Mouse (Mus musculus) right cerebral cortex, postnatal 14 days (tissue): ENCODE measurements around the gene Gucy1a1.
A peak's percentile ranks its signal among the peaks of the same experiment; 100 is the strongest.
"Not testable (repeated sequence)": the region's sequence is repeated elsewhere in the genome, so short reads cannot be mapped to it uniquely, and the experiment has no call there.

Source experiments
- DNase-seq: peaks from one replicate; pipeline ENCODE4 v3.0.0; 2022

Gene Gucy1a1

DNA sequence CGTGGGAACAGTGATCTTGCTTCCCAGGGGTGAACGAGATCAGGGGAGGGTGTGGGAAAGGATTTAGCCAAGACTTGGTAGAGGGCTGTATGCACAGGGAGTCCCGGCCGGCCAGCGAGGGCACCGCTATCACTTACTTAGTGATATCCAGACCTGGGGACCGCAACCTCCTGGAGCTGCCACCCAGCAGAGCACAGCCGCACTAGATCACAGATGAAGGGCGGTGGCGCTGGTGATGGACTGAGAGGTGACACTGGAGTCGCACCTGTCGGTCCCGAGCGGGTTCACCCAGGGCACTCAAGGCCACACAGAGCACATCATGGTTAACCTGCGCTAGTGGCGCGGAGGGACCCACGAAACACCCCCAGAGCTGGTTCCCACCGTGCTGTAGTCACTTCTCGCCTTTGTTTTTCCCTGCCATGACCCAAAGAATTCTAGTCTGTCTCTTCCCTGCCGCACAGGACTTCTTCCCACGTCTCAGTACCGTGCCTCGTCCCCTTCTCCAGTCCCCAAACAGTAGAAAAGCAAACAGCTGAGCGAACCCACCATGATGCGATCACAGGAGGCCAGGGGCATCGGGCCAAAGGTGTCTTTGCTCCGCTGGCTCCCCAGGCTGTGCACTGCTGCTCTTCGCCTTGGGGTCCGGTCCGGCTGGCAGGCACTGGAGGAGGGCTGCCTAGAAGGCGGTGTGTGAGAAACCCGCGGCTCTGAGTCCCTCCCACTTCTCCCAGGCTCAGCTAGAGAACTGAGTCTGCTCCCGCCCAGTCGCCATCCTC is at the start of gene Gucy1a1:
Gucy1a1 (minus strand) TSS at position 664 of the 776 bp plus-strand sequence.
- DNase-seq, result peak; percentile 60

DNA sequence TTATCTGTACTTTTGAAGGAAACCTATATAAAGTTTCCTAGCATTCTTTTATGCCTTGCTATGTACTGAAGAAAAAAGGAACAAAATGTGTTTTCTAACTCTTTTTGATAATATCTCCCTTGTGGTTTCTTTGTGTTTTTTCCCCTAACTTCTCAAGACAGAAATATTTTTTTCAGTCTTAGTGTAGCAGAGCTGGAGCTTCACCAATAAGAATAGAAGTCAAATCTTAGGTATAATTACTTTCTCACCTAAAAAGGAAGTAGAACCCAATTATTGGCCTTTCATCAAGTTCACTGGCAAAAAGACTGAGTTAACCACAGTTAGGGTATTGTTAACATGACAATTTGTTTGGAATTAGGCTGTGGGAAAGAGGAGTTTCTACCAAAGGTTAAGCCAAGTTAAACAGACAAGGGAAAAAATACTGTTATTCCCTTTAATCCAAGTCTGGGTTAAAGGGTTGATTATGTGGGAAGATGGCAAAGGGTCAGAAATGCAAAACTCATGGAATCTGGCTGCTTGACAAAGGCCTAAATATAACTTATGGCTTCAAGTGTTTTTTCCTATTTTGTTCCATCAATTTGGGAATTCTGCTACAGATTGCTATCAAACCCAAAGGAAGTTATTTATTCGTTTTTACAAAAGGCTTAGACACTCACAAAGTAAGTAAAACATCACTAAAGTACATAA is 46.1 kb upstream of the Gucy1a1 start:
- DNase-seq, result no peak

DNA sequence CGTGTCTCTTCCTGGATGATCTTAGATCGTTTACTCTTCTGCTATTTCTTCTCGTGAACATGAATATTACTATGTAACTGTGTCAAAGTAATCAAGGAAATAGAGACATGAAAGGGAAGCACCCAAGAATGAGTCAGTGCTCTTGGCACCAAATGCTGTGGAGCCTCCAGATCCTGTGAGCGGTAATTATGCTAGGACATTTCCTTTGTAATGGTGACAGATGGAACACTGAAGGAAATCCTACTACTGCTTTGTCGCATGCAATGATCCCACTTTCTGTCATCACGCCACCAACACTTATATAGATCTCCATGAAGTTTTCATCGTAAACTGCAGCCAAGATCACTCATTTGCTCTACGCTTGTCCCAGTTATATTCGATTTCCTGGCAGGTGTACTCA is 40.0 kb upstream of the Gucy1a1 start:
- DNase-seq, result no peak

DNA sequence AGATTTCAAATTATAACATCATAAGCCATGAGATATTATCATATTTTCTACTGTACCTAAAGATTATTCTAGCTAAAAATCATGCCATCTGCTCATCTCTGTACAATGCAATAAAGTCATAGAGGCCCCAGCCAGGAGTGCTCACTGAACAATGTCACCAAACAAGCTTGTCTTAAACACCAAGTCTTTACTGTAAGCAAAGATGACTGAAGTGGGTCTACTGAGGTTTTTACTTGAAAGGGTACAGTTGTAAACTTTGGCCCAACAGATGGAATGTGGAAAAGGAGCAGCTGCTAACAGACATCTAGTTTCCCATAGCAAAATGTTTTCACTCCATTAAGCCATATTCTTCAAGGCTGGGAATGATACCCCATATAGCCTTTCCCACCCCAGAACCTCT is 35.9 kb upstream of the Gucy1a1 start:
- DNase-seq, result no peak

GRCm38 (mm10) chr3:82180253-82180652 is 34.7 kb upstream of the Gucy1a1 start:
- DNase-seq, result no peak

DNA sequence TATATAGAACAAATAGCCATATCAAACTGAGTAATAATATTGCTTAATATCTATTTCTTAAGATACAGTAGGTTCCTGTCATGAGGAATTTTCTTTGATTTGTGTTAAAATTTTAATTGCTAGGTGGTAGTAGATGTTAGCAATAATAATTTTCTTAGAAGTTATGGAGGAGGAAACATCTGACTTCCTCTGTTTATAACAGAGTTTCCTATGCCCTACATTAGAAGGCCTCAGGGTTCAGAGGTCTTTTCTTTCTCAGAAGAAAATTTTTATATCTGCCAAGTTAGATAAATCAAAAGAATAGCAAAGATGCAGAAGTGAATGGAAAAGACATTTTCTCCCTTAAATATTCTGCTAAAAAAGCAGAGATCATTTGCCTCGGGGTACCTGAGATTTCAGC is 29.9 kb upstream of the Gucy1a1 start:
- DNase-seq, result no peak

GRCm38 (mm10) chr3:82167064-82167463 is 21.5 kb upstream of the Gucy1a1 start:
- no peak for DNase-seq

GRCm38 (mm10) chr3:82165937-82166336 is 20.3 kb upstream of the Gucy1a1 start:
- DNase-seq, result no peak

GRCm38 (mm10) chr3:82162992-82163391 is 17.4 kb upstream of the Gucy1a1 start:
- not testable (repeated sequence) for DNase-seq

DNA sequence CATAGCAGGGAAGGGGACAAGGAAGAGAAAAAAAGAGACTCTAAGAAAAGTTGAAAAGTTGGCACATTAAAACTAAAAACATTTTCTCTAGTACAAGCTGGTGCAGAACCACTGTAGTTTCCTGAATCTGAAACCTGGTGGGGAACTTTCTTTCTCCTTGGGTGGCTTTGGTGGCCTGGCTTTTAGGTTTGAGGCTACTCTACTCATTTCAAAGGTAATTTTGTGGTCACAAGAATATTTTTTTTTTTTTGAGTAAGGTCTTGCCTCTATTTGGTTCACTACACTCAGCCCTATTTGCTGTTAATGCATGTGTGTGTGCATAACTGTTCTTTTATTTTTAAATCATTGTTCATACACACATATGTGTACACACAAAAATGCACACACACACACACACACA is 389 bp upstream of the Gucy1a1 start:
- DNase-seq, result no peak

DNA sequence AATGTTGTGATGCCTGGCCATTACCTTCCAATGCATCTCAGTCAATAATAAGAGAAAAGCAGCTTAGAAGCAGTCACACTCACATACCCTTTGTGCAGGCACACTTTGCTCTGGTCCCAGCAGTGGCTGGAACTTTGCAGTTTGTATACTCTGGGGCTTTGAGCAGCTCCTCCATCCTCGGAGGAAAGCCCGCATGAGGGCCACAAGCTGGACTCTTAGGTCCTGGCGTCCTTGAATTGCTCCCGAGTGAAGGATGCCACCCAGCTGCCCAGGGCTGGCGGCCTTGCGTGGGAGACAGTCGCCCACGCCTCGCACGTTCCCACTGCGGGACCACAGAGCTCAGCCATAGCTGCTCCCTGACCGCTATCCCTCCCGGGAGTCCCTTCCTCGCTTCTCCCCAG is 864 bp downstream of the Gucy1a1 start:
- DNase-seq, result no peak

DNA sequence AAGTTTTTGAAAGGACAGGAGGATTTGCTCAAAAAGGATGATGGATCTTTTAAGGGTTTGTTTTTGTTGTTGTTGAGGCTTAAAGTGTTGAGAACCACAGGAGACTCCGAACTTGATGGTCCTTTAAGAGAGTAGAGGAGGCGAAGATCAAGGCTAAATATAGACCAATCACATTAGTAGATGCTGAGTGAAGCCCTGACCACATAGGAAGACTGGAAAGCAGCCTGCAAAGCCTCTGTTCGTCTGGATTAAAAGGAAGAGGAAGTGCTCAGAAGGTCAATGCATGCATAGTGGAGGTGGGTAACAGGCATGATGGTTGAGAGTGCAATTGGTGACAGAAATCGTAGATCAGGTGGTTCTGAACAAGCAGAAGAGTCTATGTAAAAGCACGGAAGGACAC is 4.8 kb downstream of the Gucy1a1 start:
- DNase-seq, result no peak

DNA sequence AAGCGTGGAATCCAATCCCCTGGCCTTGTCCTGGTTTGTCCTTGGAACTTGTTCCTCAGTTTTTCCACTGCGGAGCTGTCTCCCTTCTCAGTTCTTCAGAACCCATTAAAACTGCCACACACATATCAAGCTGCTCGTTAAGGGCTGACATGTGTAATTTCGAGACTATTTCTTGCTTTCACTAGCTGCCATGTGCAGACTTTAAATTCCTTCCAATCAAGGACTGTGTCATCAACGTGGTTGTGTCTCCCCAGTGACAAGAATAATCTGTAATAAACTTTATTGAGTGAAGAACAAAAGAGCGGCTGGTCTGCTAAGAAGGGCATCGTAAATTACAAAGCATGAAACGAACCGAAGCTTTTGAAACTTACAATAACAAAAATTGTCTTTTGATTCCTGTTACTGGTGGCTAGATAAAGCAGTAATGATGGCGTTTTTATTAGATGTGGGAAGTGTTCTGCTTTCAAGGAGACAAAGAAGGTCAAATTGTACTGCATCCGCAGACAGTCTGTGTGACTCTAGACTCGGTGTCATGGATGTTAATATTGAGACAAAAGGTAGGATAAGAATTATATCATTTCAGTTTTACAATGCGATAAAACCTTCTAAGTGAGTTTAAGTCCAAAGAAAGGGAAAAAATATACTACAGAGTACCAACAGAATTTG is 7.5 kb downstream of the Gucy1a1 start:
- no peak for DNase-seq

GRCm38 (mm10) chr3:82135483-82135882 is 10.1 kb downstream of the Gucy1a1 start:
- no peak for DNase-seq

DNA sequence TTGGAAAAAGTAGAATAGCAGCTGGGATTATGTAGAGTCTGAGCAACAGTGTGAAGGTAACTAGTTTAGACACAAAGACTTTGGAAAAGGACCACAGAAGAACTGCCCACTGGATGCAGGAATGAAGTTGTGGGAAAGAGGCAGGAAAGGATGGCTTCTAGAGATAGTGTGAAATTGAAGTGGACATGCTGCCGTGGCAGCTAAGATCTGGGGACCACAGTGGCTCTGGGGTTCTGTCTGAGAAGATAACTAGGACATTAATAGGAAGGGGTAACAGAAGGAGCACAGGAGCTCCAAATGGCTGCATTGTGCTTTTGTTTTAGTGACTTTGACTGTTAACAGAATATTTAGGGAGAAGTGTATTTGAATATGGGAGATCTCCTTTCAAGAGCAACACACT is 16.3 kb downstream of the Gucy1a1 start:
- DNase-seq, result no peak

DNA sequence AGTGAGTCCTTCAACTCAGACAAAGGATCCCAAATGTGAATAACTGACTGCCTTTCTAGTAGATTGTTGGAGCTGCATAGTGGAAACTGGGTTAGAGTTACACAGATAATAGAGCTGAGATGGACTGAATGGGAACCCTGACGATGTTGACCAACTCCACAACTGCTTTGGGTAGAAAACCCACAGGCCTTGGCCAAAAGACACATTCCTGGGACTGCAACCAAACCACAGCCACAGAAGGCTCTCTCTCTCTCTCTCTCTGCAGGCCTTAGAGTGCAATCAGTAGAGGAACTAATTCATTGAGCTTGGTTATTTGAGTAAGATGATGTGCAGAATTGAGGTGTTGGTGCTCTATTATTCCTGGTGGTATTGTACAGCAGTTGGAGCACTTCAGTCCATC is 21.0 kb downstream of the Gucy1a1 start:
- DNase-seq, result no peak

DNA sequence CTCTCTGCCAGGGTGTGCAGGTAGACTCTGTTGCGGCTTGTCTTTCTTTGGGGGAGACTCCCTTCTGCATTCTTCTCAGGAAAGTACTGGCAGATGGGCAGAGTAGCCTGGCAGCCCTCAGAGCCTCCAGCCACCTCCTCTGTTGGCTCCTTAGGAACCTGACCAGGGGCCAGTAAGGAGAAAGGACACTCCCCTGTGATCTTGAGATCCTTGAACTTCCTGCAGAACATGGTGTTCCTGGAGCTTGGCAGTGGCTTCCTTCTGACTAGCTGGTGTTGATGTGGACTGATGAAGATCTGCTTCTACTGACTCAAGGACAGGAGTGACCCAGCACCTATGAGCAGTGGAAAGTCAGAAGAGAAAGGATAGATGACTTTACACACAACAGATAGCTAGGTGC is 26.7 kb downstream of the Gucy1a1 start:
- DNase-seq, result no peak

DNA sequence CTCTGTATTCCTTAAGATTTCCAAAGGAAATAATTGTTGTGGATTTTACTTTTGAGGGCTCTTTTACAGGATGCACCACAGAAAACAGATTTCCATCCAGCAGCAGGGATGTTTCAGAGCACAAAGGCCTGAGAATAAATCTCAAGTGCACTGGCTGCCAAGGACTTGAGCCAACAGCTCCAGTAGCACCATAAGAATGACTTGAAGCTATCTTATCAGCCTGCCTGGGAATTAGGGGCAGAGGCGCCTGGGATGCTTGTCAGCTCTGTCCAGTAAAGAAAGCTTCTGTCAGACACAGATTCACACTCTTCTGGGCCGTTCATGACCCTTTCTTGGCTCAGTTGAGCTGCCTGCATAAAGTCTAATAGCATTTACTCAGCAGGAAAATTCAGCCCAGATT is 33.1 kb downstream of the Gucy1a1 start:
- no peak for DNase-seq

GRCm38 (mm10) chr3:82111986-82112385 is 33.6 kb downstream of the Gucy1a1 start:
- DNase-seq, result no peak

GRCm38 (mm10) chr3:82108951-82109350 is 36.6 kb downstream of the Gucy1a1 start:
- peak; percentile 7 for DNase-seq

GRCm38 (mm10) chr3:82104229-82104628 is 41.4 kb downstream of the Gucy1a1 start:
- no peak for DNase-seq

GRCm38 (mm10) chr3:82099127-82099526 is 46.5 kb downstream of the Gucy1a1 start:
- no peak for DNase-seq

GRCm38 (mm10) chr3:82096801-82097200 is 48.8 kb downstream of the Gucy1a1 start:
- DNase-seq, result no peak
